Mouse (Mus musculus) G1E-ER4 (cell line): Measurements from ENCODE around the gene Tmem117. TPM values are rescaled to one million over a fixed set of nuclear protein-coding genes. Genes with fewer than 3 reads are reported as not detected.

Source experiments
- GATA1 ChIP-seq: IDR thresholded peaks from one replicate; pipeline ENCODE4 v1.8.0; 2012; ENCODE audit warnings: low read length, inconsistent platforms
- polyA plus RNA-seq: library from polyadenylated mRNA; stranded (reverse); fragments of >175 nt; gene quantifications from 2 replicates; pipeline ENCODE4 v1.2.3, GENCODE M21; 2012

Tmem117 gene
- polyA plus RNA-seq, 1 experiment, result not detected

DNA sequence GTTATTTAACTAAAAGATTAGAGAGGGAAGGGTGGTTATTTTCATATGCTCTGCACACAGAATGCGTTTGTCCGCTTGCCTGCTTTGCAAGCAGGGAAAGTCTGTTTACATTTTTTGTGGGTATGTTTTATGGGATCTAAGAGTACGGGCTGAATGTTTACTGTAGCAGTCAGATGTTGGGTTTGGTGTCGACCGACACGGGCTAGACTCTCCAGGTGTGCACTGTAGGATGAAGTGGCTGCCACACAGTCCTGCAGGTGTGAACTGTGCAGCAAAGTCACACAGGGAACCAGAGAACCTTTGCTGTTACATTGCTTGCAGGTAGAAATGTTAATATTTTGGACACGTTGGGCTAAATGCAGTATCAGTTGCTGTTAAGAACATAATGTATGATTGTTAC lies 31.9 kb downstream of the Tmem117 start:
- TF ChIP-seq GATA1, result no peak

DNA sequence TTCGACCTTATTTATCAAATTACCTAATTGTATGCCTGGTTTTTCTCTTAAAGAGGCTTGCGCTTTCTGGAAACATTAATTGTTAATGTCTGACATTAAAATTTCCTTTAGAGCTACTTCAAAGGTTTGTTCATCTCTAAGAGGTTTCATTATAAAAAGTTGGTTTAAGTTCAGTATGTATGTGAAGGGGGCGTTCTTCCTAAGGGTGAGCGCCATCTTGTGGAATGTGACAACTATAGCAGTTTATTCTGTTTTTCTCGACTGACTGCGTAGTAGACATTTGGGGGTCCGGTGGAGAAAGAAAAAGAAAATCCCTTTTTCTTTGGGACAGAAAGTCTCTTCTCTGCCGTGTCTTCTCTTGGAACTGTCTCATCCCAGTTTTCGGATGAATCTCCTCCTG lies 32.4 kb downstream of the Tmem117 start:
- TF ChIP-seq GATA1, result no peak

DNA sequence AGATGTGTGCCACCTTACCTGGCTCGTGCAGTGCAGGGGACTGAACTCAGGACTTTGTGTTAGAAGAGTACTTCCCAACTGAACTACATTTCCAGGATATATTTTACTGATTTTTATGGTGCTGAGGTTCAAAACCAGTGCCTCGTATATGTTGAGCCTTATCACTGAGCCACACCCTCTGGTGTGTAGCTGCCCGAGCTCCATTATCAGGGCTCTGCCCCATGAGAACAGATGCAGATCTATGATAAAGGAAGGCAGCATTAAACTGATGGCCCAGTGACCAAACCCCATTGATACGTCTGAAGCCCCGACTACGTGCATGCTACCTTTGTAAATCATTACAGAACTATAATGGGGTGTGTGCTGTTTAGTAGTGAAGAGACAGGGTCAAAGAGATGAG lies 35.6 kb downstream of the Tmem117 start:
- TF ChIP-seq GATA1, result no peak

DNA sequence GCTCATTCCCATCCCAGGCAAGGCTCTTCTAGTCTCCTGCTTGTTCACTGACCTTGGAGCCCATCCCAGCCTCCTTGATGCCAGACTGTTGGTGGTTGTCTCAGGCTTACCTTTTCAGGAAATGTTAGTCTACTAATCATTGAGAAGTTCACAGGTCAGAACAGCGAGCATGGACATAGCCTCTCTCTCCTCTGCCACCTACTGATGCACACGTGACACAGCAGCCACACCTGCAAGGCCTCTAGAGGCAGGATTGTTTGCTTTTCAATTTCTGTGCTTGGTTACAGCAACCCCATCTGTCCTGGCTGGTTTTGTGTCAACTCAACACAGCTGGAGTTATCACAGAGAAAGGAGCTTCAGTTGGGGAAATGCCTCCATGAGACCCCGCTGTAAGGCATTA lies 52.1 kb downstream of the Tmem117 start:
- TF ChIP-seq GATA1, result no peak

DNA sequence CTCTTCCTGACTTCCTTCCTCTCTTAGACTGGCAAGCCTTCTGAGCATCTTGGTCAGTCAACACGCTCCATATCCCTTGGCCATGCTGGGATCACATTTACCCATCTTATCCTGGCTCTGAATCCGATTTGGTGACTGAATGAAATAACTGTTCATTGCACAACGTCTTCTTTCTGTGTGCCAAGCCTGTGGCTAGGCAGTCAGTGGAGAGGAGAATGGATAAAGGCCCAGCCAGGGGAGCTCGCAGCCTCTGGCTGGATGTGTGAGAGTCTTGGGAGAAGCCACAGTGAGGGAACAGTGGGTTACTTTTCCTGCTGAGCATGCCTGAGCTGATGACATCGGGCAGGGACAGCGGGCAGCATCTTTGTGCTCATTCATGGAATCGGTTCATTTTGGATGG lies 55.2 kb downstream of the Tmem117 start:
- no peak for TF ChIP-seq GATA1

DNA sequence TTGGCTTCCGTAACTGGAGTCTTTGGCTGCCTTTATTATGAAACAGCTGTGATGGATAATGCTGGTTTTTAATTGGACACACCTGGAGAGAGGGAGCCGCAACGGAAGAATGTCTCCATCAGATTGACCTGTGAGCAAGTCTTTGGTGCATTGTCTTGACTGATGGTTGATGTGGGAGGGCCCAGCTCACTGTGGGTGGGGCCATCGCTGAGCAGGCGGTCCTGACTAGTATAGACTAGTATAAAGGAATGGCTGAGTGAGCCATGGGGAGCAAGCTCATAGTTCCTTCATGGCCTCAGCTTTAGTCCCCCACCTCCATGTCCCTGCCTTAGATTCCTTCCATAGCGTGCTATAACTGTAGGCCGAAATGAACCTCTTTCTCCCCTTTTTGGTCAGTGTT lies 58.1 kb downstream of the Tmem117 start:
- TF ChIP-seq GATA1, result no peak

DNA sequence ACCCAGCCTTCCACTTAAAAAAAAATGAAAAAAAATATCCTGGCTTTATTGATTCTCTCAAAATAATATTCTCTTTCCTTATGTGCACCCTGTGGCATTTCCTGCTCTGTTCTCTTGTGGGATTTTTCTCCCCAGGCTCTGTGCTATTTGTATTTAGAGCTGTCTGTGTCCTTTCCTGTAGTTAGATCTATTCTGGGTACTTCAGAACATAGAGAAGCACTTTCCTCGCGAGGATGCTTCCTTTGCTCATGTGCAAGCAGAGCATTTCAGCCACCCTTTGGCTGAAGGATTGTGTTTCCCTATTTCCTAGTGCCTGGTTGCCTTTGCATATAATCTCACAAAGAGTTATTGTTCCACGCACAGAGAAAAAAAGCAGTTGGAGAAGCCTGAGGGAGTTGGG lies 58.6 kb downstream of the Tmem117 start:
- TF ChIP-seq GATA1, result no peak

DNA sequence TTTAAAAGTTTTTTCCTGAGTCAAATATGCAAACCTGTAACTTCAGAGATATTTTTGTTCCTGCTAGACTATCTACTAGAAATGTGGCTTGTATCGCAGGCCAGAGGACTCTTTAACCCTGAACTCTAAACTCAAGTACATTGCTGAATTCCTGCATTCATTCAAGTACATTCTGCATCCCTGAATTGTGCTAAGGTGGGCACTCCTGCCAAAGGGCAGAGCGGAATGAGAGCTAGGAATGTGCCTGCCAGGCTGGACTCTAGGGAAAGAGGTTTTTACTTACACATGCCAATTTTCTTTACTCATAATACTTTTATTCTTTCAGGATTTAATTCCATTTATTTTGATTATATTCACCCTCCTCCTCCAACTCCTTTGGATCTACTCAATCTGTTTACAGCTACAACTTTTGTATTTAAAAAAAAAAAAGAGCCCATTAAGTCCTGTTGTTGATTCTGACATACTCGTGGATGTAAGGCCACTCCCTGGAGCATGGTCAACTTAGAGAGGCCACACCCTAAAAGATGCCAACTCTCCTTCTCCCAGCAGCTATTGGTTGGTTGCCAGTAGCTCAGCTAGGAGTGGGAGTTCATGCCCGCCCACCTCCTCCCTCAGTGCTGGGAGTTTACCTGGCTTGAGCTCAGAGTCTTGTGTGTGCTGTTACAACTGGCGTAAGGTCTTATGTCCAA lies 60.3 kb downstream of the Tmem117 start:
- TF ChIP-seq GATA1, result no peak

DNA sequence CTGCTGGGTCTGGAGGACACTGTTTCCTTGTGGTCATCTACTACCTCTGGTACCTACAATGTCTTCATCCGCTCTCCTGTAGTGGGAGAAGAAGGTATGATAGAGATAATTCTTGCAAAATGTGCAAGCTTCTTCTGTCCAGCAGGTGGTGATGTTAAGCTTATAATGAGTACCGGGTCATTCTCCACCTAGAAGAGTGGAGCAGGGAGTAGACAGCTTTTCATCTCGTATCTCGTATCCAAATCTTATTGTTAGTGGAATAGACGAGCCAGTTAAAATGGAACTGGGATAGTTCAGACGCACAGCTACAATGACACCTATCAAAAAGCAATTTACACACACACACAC lies 60.8 kb downstream of the Tmem117 start:
- no peak for TF ChIP-seq GATA1

DNA sequence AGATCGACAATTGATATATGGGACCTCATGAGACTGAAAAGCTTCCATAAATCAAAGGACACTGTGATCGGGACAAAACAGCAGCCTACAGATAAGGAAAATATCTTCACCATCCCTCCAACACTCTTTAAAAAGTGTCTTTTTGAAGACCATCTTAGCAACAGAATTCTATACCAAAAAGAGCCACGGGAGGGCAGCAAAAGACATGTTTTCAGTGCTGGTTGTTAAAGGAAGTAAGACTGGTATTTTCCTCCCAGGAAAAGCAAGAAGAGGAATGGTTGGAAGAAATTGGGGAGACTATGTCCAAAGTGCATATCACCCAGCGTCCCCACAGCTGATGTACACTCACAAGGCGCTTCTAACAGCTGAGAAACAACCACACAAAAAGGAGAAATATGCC lies 93.7 kb downstream of the Tmem117 start:
- TF ChIP-seq GATA1, result no peak

DNA sequence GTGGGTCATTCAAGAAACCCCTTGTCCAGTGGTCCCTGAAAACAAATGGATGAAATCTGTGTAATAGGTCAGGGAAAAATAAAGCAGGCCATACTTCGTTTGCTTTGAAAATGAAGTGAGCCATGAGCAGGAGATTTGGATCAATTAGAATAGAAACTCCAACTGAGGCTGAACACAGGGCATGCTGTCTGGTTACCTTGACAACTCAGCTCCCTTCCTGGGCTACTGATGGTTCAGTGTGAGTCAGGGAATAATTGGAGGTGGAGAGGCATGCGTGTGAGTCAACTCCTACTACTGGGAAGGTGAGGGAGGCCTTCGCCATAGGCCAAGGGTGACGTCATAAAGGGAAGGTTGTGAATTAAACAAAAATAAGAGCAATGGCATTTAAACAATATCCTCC lies 103.1 kb downstream of the Tmem117 start:
- TF ChIP-seq GATA1, result no peak

DNA sequence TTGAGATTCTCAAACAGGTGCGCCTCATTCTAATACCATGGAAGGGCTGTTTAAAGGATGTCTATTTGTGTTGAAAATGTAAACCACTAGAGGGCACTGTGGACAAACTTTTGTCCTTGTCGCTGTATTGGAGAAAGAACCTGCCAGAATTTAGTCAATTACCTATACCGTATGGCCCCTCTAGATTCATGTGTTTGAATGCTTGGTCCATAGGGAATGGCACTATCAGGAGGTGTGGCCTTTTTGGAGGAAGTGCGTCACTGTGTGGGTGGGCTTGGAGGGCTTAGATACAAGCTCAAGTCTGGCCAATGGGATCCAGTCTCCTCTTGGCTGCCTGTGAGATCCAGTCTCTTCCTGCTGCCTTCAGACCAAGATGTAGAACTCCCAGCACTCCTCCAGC lies 140.2 kb downstream of the Tmem117 start:
- TF ChIP-seq GATA1, result no peak

DNA sequence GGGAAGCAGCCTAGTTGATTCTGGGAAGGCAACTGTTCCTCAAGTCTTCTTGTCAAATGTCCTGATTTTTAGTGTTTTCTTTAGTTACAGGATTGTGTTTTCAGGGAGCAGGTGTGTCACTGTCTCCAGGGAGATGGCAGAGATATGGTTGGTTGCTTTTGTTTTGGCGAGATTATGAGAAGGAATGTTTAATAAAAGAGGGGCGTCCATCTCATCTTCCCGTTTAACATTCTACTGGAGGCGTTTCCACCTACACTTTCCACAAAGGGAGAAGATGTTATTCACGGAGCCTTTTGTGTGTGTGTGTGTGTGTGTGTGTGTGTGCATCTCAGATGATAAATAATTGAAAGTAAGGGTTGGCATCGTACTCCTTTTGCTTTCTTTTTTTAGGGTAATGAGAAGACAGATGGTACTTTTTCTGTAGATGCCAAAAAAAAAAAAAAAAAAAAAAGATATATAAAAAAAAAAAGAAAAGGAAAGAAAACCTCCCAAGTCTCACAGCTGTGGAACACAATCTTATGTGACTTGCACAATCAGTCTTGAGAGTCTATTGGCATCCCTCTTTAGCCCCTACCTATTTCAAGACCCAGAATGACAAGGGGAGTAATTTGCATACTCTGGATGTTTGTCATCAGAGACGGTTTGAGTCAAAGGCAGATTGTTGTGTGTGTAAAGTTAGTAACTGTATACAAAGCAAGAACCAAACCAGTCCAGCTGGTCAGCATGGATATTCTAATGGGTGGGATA lies 142.0 kb downstream of the Tmem117 start:
- no peak for TF ChIP-seq GATA1

DNA sequence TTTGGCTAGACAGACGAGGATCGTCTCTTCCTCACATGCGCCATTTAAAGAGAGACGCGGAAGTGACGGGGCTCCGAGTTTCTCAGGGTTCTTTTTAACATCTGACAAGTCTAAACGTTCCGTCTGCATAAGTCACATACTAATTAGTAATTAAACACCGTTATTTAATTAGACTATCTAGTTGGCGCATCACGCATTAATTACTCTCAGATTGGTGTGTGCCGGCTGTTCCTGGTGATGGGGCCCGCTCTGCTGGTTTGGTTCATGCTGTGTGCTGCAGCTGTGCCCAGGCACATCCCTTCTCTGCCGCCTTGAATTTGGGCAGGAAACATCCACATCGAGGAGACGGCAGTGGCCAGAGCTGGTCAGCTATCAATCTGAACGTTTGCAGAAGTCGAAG lies 142.7 kb downstream of the Tmem117 start:
- no peak for TF ChIP-seq GATA1

DNA sequence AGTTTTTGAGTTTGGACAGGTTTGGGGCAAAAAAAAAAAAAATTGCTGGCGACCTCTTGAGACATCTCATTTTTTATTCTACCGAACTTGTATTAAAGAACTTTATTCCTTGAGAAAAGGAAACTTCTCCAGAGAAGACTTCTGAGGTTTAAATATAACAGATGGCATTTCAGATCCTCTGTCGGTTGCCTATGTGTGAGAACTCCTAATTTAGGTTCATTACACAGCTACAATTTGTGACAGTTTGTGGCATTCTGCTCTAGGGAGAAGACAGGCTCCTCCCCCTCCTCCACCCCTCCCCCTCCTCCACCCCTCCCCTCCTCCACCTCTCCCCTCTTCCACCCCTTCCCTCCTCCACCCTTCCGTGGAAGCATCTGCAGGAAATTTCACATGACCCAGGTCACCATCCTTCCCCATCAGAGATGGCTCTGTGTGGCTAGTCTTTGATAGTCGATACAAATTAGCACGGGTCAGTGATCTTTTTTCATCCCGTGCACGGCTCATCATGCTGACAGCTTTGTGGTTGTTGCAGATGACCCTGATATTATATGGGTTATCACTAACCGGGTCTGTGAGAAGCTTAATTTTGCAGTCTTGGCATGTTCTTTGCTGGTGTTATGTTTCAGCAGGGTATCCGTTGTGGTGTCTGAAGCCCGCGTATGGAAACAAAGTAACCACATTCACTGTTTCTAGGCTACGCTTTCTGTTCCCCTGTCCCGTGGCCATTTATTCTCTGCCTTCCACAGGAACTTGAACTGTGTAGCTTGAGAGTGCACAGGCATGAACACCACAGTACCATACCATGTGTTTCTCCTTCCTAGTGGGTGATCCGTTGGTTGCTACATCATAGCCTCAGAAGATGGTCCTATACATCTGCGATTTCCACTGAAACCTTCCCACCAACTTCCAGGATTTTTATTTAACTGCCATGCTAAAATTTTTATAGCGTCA lies 147.4 kb downstream of the Tmem117 start:
- TF ChIP-seq GATA1, result no peak

DNA sequence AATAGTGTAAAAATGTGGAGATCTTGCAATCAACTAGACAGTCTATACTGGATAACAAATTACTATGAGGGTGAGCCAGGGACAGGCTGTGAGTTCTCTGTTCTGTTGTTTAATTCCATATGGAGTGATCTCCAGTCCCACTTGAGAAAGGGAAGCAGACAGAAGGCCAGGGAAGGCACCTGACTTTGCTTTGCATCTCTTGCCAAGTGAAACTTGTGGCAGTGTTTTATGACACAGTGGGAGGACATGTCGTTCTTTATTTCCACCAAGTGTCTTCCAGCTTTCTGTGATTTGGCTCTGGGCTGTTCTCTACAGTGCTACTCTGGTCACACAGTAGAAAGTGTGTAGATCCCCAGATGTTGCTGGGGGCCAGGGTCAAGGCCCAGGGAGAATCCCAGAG lies 152.5 kb downstream of the Tmem117 start:
- TF ChIP-seq GATA1, result no peak
